Mouse (Mus musculus) bone marrow, adult 2 months (tissue): ENCODE measurements around the gene Eef1b2.

Experiments used
- CTCF ChIP-seq: fragments of 200-500 bp; IDR thresholded peaks from 2 replicates; pipeline ENCODE4 v1.5.1; 2011; ENCODE audit warnings: low read length, control low read depth; ENCODE audit not compliant: control insufficient read depth, insufficient read depth
- POLR2A ChIP-seq: fragments of 200-500 bp; IDR thresholded peaks from 2 replicates; pipeline ENCODE4 v1.6.1; 2011; ENCODE audit warnings: low read depth, mild to moderate bottlenecking, control low read depth, low read length, borderline replicate concordance; ENCODE audit not compliant: control insufficient read depth

DNA sequence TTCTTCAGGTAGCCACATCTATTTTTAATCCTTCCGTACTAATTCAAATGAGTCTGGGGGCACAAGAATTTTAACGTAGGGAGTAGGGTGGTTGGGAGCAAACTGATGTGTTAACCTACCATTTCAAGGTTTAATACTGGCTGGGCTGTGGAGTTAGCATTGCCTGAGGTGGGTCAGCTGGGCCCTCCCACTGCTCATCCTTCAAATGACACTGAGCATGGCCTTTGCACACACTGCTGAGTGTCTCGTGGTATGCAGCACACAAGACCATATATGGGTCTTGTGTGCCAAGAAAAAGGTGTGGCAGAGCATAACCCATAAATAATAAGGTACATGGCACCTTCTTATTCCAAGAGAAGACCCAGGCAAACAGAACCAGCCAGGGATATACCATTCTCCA, 31.0 kb downstream of the Eef1b2 start:
- TF ChIP-seq CTCF (no peak), POLR2A (no peak)
